Mouse (Mus musculus) MEL (cell line): ENCODE data around the gene Clasrp. TPM values are rescaled to one million over a fixed set of nuclear protein-coding genes. Genes with fewer than 3 reads are reported as not detected.

Source experiments
- DNase-seq: peaks from one replicate; pipeline ENCODE4 v3.0.0; 2011; ENCODE audit warnings: low read depth, low spot score
- H3K27ac ChIP-seq: 2 replicates; pipeline ENCODE4 v1.5.1; 2012; ENCODE audit warnings: low read depth, mild to moderate bottlenecking, control low read depth, low read length, moderate library complexity; ENCODE audit not compliant: control insufficient read depth
- H3K27me3 ChIP-seq, 2 experiments: fragments of 150-350 bp in 1 of 2; sonication (generic) in 1 of 2; 2 replicates each; pipeline ENCODE4 v1.6.1; 2012; ENCODE audit warnings: low read length in 2 of 2, mild to moderate bottlenecking in 2 of 2, improper control_type of control experiment in 1 of 2, moderate library complexity in 1 of 2; ENCODE audit not compliant: insufficient read depth in 2 of 2, control insufficient read depth in 1 of 2
- H3K36me3 ChIP-seq, 2 experiments: 2 replicates each; pipeline ENCODE4 v1.6.1; 2012 to 2014; ENCODE audit warnings: low read length in 2 of 2, improper control_type of control experiment in 1 of 2, inconsistent platforms in 1 of 2, mild to moderate bottlenecking in 1 of 2; ENCODE audit not compliant: insufficient read depth in 2 of 2, control insufficient read depth in 1 of 2
- H3K4me1 ChIP-seq, 2 experiments: fragments of 150-350 bp in 1 of 2; sonication (generic) in 1 of 2; 2 replicates each; pipeline ENCODE4 v1.6.1; 2012; ENCODE audit warnings: low read length in 2 of 2, improper control_type of control experiment in 1 of 2, mild to moderate bottlenecking in 1 of 2; ENCODE audit not compliant: insufficient read depth in 2 of 2, control insufficient read depth in 1 of 2
- H3K4me3 ChIP-seq, 2 experiments: fragments of 150-350 bp in 1 of 2; sonication (generic) in 1 of 2; 2 replicates each; pipeline ENCODE4 v1.5.1; 2012; ENCODE audit warnings: low read depth in 2 of 2, low read length in 2 of 2, mild to moderate bottlenecking in 2 of 2, moderate library complexity in 2 of 2, control low read depth in 1 of 2, improper control_type of control experiment in 1 of 2; ENCODE audit not compliant: control insufficient read depth in 1 of 2, insufficient read depth in 1 of 2
- H3K79me2 ChIP-seq: 2 replicates; pipeline ENCODE4 v1.6.1; 2012; ENCODE audit warnings: mild to moderate bottlenecking, low read length, moderate library complexity; ENCODE audit not compliant: control insufficient read depth, poor library complexity, insufficient read depth
- H3K9ac ChIP-seq: 2 replicates; pipeline ENCODE4 v1.6.1; 2012; ENCODE audit warnings: low read depth, mild to moderate bottlenecking, control low read depth, low read length, moderate library complexity; ENCODE audit not compliant: control insufficient read depth, poor library complexity, severe bottlenecking
- H3K9me3 ChIP-seq: fragments of 150-350 bp; sonication (generic); replicated peaks from 2 replicates; pipeline ENCODE4 v1.6.1; 2012; ENCODE audit warnings: mild to moderate bottlenecking, low read length, improper control_type of control experiment, moderate library complexity; ENCODE audit not compliant: insufficient read depth
- BHLHE40 ChIP-seq: IDR thresholded peaks from 2 replicates; pipeline ENCODE4 v1.6.1; 2012; ENCODE audit warnings: low read depth, mild to moderate bottlenecking, inconsistent platforms, low read length, improper control_type of control experiment, borderline replicate concordance
- CHD1 ChIP-seq: IDR thresholded peaks from 2 replicates; pipeline ENCODE4 v1.6.1; 2012; ENCODE audit warnings: low read depth, mild to moderate bottlenecking, inconsistent platforms, low read length, improper control_type of control experiment
- CHD2 ChIP-seq: IDR thresholded peaks from 2 replicates; pipeline ENCODE4 v1.6.1; 2011; ENCODE audit warnings: low read length, improper control_type of control experiment
- ELF1 ChIP-seq: IDR thresholded peaks from 2 replicates; pipeline ENCODE4 v1.6.1; 2014; ENCODE audit warnings: low read depth, mild to moderate bottlenecking, inconsistent platforms, low read length, improper control_type of control experiment, moderate library complexity
- HCFC1 ChIP-seq: IDR thresholded peaks from 2 replicates; pipeline ENCODE4 v1.6.1; 2012; ENCODE audit warnings: low read depth, mild to moderate bottlenecking, inconsistent platforms, low read length, improper control_type of control experiment, moderate library complexity
- MAFK ChIP-seq: IDR thresholded peaks from 2 replicates; pipeline ENCODE4 v1.6.1; 2011; ENCODE audit warnings: low read depth, mild to moderate bottlenecking, low read length, improper control_type of control experiment, borderline replicate concordance
- MAX ChIP-seq: IDR thresholded peaks from 2 replicates; pipeline ENCODE4 v1.6.1; 2011; ENCODE audit warnings: low read length, improper control_type of control experiment
- MAZ ChIP-seq: IDR thresholded peaks from 2 replicates; pipeline ENCODE4 v1.6.1; 2012; ENCODE audit warnings: low read depth, mild to moderate bottlenecking, inconsistent platforms, low read length, improper control_type of control experiment
- MXI1 ChIP-seq: IDR thresholded peaks from 2 replicates; pipeline ENCODE4 v1.6.1; 2011; ENCODE audit warnings: mild to moderate bottlenecking, low read depth, low read length, improper control_type of control experiment
- MYB ChIP-seq: IDR thresholded peaks from 2 replicates; pipeline ENCODE4 v1.6.1; 2011; ENCODE audit warnings: mild to moderate bottlenecking, low read depth, low read length, improper control_type of control experiment
- MYC ChIP-seq: IDR thresholded peaks from 2 replicates; pipeline ENCODE4 v1.6.1; 2011; ENCODE audit warnings: low read depth, mild to moderate bottlenecking, low read length, improper control_type of control experiment, moderate library complexity
- NELFE ChIP-seq: IDR thresholded peaks from 2 replicates; pipeline ENCODE4 v1.6.1; 2011; ENCODE audit warnings: low read depth, low read length, improper control_type of control experiment
- NRF1 ChIP-seq: IDR thresholded peaks from 2 replicates; pipeline ENCODE4 v1.6.1; 2014; ENCODE audit warnings: low read depth, mild to moderate bottlenecking, inconsistent platforms, low read length, improper control_type of control experiment, moderate library complexity; ENCODE audit not compliant: poor library complexity, insufficient read depth, severe bottlenecking
- POLR2A ChIP-seq, 2 experiments: IDR thresholded peaks; 2 replicates each; pipeline ENCODE4 v1.6.1; 2011 to 2012; ENCODE audit warnings: low read length in 2 of 2, mild to moderate bottlenecking in 2 of 2, control low read depth in 1 of 2, improper control_type of control experiment in 1 of 2, low read depth in 1 of 2, moderate library complexity in 1 of 2; ENCODE audit not compliant: control insufficient read depth in 1 of 2, insufficient read depth in 1 of 2, poor library complexity in 1 of 2
- SMC3 ChIP-seq: IDR thresholded peaks from 2 replicates; pipeline ENCODE4 v1.6.1; 2011; ENCODE audit warnings: low read depth, low read length, improper control_type of control experiment
- TAL1 ChIP-seq: IDR thresholded peaks from 2 replicates; pipeline ENCODE4 v1.6.1; 2012; ENCODE audit warnings: mild to moderate bottlenecking, inconsistent platforms, low read length, moderate library complexity, mixed read lengths
- TCF12 ChIP-seq: IDR thresholded peaks from 2 replicates; pipeline ENCODE4 v1.6.1; 2014; ENCODE audit warnings: low read depth, mild to moderate bottlenecking, inconsistent platforms, low read length, improper control_type of control experiment, moderate library complexity
- UBTF ChIP-seq: IDR thresholded peaks from 2 replicates; pipeline ENCODE4 v1.6.1; 2012; ENCODE audit warnings: low read depth, mild to moderate bottlenecking, inconsistent platforms, low read length, improper control_type of control experiment, moderate library complexity, borderline replicate concordance; ENCODE audit not compliant: insufficient read depth
- USF1 ChIP-seq: IDR thresholded peaks from 2 replicates; pipeline ENCODE4 v1.6.1; 2014; ENCODE audit warnings: low read depth, mild to moderate bottlenecking, inconsistent platforms, low read length, improper control_type of control experiment, moderate library complexity
- USF2 ChIP-seq, 2 experiments: IDR thresholded peaks; 2 replicates each; pipeline ENCODE4 v1.6.1; 2011 to 2012; ENCODE audit warnings: improper control_type of control experiment in 2 of 2, low read length in 2 of 2, borderline replicate concordance in 1 of 2, inconsistent platforms in 1 of 2, low read depth in 1 of 2, mild to moderate bottlenecking in 1 of 2; ENCODE audit not compliant: insufficient read depth in 1 of 2
- ZC3H11A ChIP-seq: IDR thresholded peaks from 2 replicates; pipeline ENCODE4 v1.6.1; 2012; ENCODE audit warnings: low read depth, mild to moderate bottlenecking, inconsistent platforms, low read length, improper control_type of control experiment
- ZKSCAN1 ChIP-seq: IDR thresholded peaks from 2 replicates; pipeline ENCODE4 v1.6.1; 2012; ENCODE audit warnings: low read depth, mild to moderate bottlenecking, inconsistent platforms, low read length, improper control_type of control experiment, moderate library complexity
- ZNF384 ChIP-seq: IDR thresholded peaks from 2 replicates; pipeline ENCODE4 v1.6.1; 2012; ENCODE audit warnings: low read depth, mild to moderate bottlenecking, inconsistent platforms, low read length, improper control_type of control experiment
- polyA plus RNA-seq, 2 experiments: library from polyadenylated mRNA; stranded (reverse) in 1 of 2; unstranded in 1 of 2; fragments of >175 nt in 1 of 2; fragments of >200 nt in 1 of 2; gene quantifications; 2 replicates each; pipeline versions ENCODE4 v1.2.1 to v1.2.4; 2012; ENCODE audit warnings: low replicate concordance in 2 of 2, low read depth in 1 of 2; ENCODE audit not compliant: insufficient read length in 2 of 2, insufficient read depth in 1 of 2, missing spikeins in 1 of 2
- total RNA-seq: library from RNA; depleted of rRNA; stranded (reverse); fragments of 300-350 nt; gene quantifications from 2 replicates; pipeline ENCODE4 v1.2.3, GENCODE M21; 2012

Clasrp gene
- total and polyA plus RNA-seq, 3 experiments, result 31.1 to 62.2 TPM; not detected in 1

GRCm38 (mm10) chr7:19563884-19564283, 40.4 kb downstream of the Clasrp start (continued):
- TF ChIP-seq USF2 (IDR thresholded peaks at IDR 0.05; ENCODE audit: borderline replicate concordance in 1 of 2, insufficient read depth in 1 of 2, low read depth in 1 of 2, low read length in 2 of 2), result no peak

GRCm38 (mm10) chr7:19562643-19563410, 41.5 kb downstream of the Clasrp start, which contains the start of gene Ppp1r37:
Gene Ppp1r37, minus strand, starts transcription at chr7:19563076.
- H3K27me3 ChIP-seq, result no peaks in the 10 kb centered on the region
- TF ChIP-seq MAFK, result no peak
- TF ChIP-seq USF1, result 0 out of 2 replicates have a peak, but pooled peaks have one; percentile 34
- TF ChIP-seq UBTF, result no peak
- TF ChIP-seq MAZ, result 0 out of 2 replicates have a peak, but pooled peaks have one; percentile 31
- peak; percentile 57; the same call in 1 of the 2 replicates for TF ChIP-seq HCFC1
- peak; percentile 22 for TF ChIP-seq ZC3H11A
- 0 out of 2 replicates have a peak, but pooled peaks have one; percentile 41 for TF ChIP-seq CHD1
- peak within 1 kb of the TSS; percentile 96 for H3K27ac ChIP-seq
- no peaks in the 10 kb centered on the region for H3K9me3 ChIP-seq
- peak within 1 kb of the TSS; percentile 60 to 98 for H3K4me3 ChIP-seq
- H3K9ac ChIP-seq, result peak within 1 kb of the TSS; percentile 98
- peak; percentile 62 for DNase-seq
- H3K79me2 ChIP-seq, result peaks cover 42% of the 10 kb centered on the region
- peaks cover 9 to 36% of the 10 kb centered on the region in 2 experiments; a peak in 3 of 4 replicates for H3K4me1 ChIP-seq
- H3K36me3 ChIP-seq, result peaks cover 0 to 26% of the 10 kb centered on the region in 2 experiments; a peak in 2 of 4 replicates

- peak; percentile 97 for DNase-seq
- H3K9ac ChIP-seq, result peak overlapping the region; percentile 98
- peak overlapping the region; percentile 96 for H3K27ac ChIP-seq
- H3K4me3 ChIP-seq, result peak overlapping the region; percentile 60 to 98
- no peaks in the 10 kb centered on the region for H3K9me3 ChIP-seq
- H3K79me2 ChIP-seq, result peaks cover 50% of the 10 kb centered on the region
- no peaks in the 10 kb centered on the region for H3K27me3 ChIP-seq
- H3K36me3 ChIP-seq, result peaks cover 0 to 26% of the 10 kb centered on the region in 2 experiments; a peak in 2 of 4 replicates
- peaks cover 9 to 36% of the 10 kb centered on the region in 2 experiments; a peak in 3 of 4 replicates for H3K4me1 ChIP-seq
- TF ChIP-seq BHLHE40 (peak; percentile 96), MYB (peak; percentile 51; the same call in 1 of the 2 replicates), MXI1 (peak; percentile 61), TCF12 (peak; percentile 46; the same call in 1 of the 2 replicates), ZC3H11A (peak; percentile 100), MAX (peak; percentile 65), NELFE (peak; percentile 55; the same call in 1 of the 2 replicates), HCFC1 (peak; percentile 92), ZNF384 (no peak), ZKSCAN1 (no peak), MYC (peak; percentile 63; the same call in 1 of the 2 replicates), TAL1 (no peak), SMC3 (no peak), NRF1 (peak; percentile 94), POLR2A (IDR thresholded peaks at IDR 0.05; ENCODE audit: control insufficient read depth in 1 of 2, insufficient read depth in 1 of 2, low read depth in 1 of 2, low read length in 2 of 2, poor library complexity in 1 of 2) (peak; percentile 59 to 66; a peak in 2 of 4 replicates), CHD2 (no peak), MAZ (peak; percentile 99), ELF1 (peak; percentile 41)
Observed at GRCm38 (mm10) chr7:19561765-19562642, 42.3 kb downstream of the Clasrp start.
